Mouse (Mus musculus) bone marrow macrophage, adult 2 months (primary cell): ENCODE results near the gene Rin2.

ENCODE experiments used
- CTCF ChIP-seq: IDR thresholded peaks from 2 replicates; pipeline ENCODE4 v1.5.1; 2012; ENCODE audit warnings: low read depth, mild to moderate bottlenecking, low read length, moderate library complexity
- POLR2A ChIP-seq: IDR thresholded peaks from 2 replicates; pipeline ENCODE4 v1.6.1; 2012; ENCODE audit warnings: mild to moderate bottlenecking, low read depth, low read length, borderline replicate concordance

- TF ChIP-seq POLR2A (no peak), CTCF (no peak)
Observed at GRCm38 (mm10) chr2:145752572-145752971, 77.6 kb downstream of the Rin2 start.
